Mouse (Mus musculus): ENCODE measurements around the gene Gm13285. TPM values are rescaled to one million over a fixed set of nuclear protein-coding genes. Genes with fewer than 3 reads are reported as not detected.
"Not testable (repeated sequence)": the region's sequence is repeated elsewhere in the genome, so short reads cannot be mapped to it uniquely, and the experiment has no call there.

Gm13285 gene
- polyA plus RNA-seq, 1 experiment from 2014 or later: 0.72 TPM

DNA sequence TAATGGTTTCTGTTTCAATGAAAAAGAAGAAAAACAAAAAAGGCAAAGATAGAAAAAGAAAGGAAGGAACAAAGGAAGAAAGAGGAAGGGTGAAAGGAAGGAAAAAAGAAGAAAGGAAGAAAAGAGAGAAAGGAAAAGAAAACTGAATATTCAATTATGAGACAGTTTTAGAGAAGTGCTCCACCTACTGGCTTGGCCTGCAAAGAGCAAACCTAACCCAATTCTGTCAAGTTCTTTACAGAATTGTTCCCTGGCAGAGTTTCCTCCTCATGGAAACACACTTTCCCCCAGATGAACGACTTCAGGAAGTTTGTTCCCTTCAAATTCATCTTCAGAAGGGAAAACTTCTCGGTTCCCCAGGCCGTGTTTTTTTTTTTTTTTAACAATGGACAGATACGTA lies 23.5 kb downstream of the Gm13285 start:
- no peaks in the 10 kb centered on the region for H3K36me3 ChIP-seq (ENCODE audit: control insufficient read depth, insufficient read depth)
- ATAC-seq (replicated peaks; ENCODE audit: extremely low read depth, insufficient read depth, low FRiP score): no peak
- no peaks in the 10 kb centered on the region for H3K9me3 ChIP-seq (replicated peaks; ENCODE audit: control insufficient read depth, low read length)
- H3K4me1 ChIP-seq (ENCODE audit: control insufficient read depth, insufficient read depth, low read length): no peaks in the 10 kb centered on the region
- H3K27me3 ChIP-seq (ENCODE audit: control insufficient read depth, insufficient read depth, low read length): no peaks in the 10 kb centered on the region
- 21% methylated on average over 4 of the region's 4 CpGs for WGBS
- H3K4me3 ChIP-seq (ENCODE audit: low read length): no peak overlapping the region
- H3K9ac ChIP-seq (ENCODE audit: low read length): no peak overlapping the region
- H3K4me2 ChIP-seq (ENCODE audit: low read depth, low read length): no peak overlapping the region
- H3K27ac ChIP-seq (ENCODE audit: low read length): no peak overlapping the region

DNA sequence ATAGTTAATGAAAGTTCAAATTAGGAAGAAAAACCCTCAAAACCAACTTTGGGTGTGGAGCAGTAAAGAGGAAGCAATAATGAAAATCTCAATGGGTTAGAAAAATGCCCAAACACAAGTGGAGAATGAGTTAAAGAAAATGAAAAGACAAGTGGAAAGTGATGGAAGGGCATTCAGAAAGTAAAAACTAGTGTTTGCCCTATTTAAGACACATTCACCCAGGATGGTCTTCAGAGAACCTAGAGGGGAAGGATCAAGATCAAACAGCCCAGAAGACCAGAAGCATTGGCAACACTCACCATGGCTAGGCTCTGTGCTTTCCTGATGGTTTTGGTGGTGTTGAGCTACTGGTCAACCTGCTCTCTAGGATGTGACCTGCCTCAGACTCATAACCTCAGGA lies 27.7 kb downstream of the Gm13285 start, which contains the start of gene Ifna6:
Gene Ifna6, plus strand, starts transcription at position 301 of the 400 bp plus-strand sequence.
- not testable (repeated sequence) for H3K4me1 ChIP-seq (ENCODE audit: control insufficient read depth, insufficient read depth, low read length); H3K9me3 ChIP-seq (replicated peaks; ENCODE audit: control insufficient read depth, low read length); H3K27ac ChIP-seq (ENCODE audit: low read length); ATAC-seq (replicated peaks; ENCODE audit: extremely low read depth, insufficient read depth, low FRiP score); H3K9ac ChIP-seq (ENCODE audit: low read length); H3K4me3 ChIP-seq (ENCODE audit: low read length); H3K36me3 ChIP-seq (ENCODE audit: control insufficient read depth, insufficient read depth); H3K4me2 ChIP-seq (ENCODE audit: low read depth, low read length); H3K27me3 ChIP-seq (ENCODE audit: control insufficient read depth, insufficient read depth, low read length)

DNA sequence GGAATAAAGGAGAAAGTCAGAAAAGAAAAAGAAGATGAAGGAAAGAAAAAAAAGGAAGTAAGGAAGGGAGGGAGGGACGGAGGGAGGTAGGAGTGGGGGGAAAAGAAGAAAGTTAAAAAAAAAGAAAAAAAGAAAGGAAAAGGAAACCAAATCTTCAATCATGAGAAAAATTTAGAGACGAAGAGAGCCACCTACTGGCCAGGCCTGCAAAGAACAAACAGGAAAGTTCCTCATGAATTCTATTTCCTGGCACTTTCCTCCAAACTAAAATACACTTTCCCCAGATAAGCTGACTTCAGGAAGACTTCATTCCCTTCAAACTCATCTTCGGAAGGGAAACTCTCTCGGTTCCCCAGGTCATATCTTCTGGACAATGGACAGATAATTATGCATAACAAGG lies 31.1 kb downstream of the Gm13285 start:
- Histone ChIP-seq H3K27ac (ENCODE audit: low read length) (no peak overlapping the region), H3K4me3 (ENCODE audit: low read length) (no peak overlapping the region), H3K36me3 (ENCODE audit: control insufficient read depth, insufficient read depth) (no peaks in the 10 kb centered on the region), H3K4me2 (ENCODE audit: low read depth, low read length) (no peak overlapping the region), H3K27me3 (ENCODE audit: control insufficient read depth, insufficient read depth, low read length) (no peaks in the 10 kb centered on the region), H3K9ac (ENCODE audit: low read length) (no peak overlapping the region), H3K4me1 (ENCODE audit: control insufficient read depth, insufficient read depth, low read length) (no peaks in the 10 kb centered on the region), H3K9me3 (replicated peaks; ENCODE audit: control insufficient read depth, low read length) (no peaks in the 10 kb centered on the region)
- no peak for ATAC-seq (replicated peaks; ENCODE audit: extremely low read depth, insufficient read depth, low FRiP score)
- WGBS: 15% methylated on average over 4 of the region's 4 CpGs

DNA sequence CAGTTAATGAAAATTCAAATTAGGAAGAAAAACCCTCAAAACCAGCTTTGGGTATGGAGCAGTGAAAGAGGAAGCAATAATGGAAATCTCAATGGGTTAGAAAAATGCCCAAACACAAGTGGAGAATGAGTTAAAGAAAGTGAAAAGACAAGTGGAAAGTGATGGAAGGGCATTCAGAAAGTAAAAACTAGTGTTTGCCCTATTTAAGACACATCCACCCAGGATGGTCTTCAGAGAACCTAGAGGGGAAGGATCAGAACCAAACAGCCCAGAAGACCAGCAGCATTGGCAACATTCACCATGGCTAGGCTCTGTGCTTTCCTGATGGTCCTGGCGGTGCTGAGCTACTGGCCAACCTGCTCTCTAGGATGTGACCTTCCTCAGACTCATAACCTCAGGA lies 35.8 kb downstream of the Gm13285 start, which contains the start of gene Ifna5:
Gene Ifna5, plus strand, starts transcription at position 301 of the 400 bp plus-strand sequence.
- not testable (repeated sequence) for H3K27ac ChIP-seq (ENCODE audit: low read length); ATAC-seq (replicated peaks; ENCODE audit: extremely low read depth, insufficient read depth, low FRiP score); H3K9ac ChIP-seq (ENCODE audit: low read length); H3K36me3 ChIP-seq (ENCODE audit: control insufficient read depth, insufficient read depth); H3K27me3 ChIP-seq (ENCODE audit: control insufficient read depth, insufficient read depth, low read length); H3K4me2 ChIP-seq (ENCODE audit: low read depth, low read length); H3K9me3 ChIP-seq (replicated peaks; ENCODE audit: control insufficient read depth, low read length); H3K4me3 ChIP-seq (ENCODE audit: low read length); H3K4me1 ChIP-seq (ENCODE audit: control insufficient read depth, insufficient read depth, low read length)
- 70% methylated on average over 1 of the region's 1 CpGs for WGBS

DNA sequence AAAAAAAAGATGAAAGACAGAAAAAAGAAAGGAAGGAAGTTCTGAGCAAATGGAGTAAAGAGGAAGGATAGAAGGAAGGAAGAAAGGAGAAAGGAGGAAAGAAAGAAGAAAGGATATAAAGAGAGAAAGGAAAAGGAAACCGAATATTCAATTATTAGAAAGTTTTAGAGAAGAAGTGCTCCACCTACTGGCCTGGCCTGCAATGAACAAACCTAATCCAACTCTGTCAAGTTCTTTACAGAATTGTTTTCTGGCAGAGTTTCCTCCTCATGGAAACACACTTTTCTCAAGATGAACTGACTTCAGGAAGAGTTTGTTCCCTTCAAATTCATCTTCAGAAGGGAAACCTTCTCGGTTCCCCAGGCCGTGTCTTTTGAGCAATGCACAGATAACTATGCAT lies 39.4 kb downstream of the Gm13285 start:
- Histone ChIP-seq H3K27me3 (ENCODE audit: control insufficient read depth, insufficient read depth, low read length) (no peaks in the 10 kb centered on the region), H3K4me2 (ENCODE audit: low read depth, low read length) (no peak overlapping the region), H3K27ac (ENCODE audit: low read length) (no peak overlapping the region), H3K9ac (ENCODE audit: low read length) (no peak overlapping the region), H3K4me3 (ENCODE audit: low read length) (no peak overlapping the region), H3K9me3 (replicated peaks; ENCODE audit: control insufficient read depth, low read length) (no peaks in the 10 kb centered on the region), H3K4me1 (ENCODE audit: control insufficient read depth, insufficient read depth, low read length) (no peaks in the 10 kb centered on the region), H3K36me3 (ENCODE audit: control insufficient read depth, insufficient read depth) (no peaks in the 10 kb centered on the region)
- ATAC-seq (replicated peaks; ENCODE audit: extremely low read depth, insufficient read depth, low FRiP score): no peak
- 30% methylated on average over 3 of the region's 3 CpGs for WGBS

DNA sequence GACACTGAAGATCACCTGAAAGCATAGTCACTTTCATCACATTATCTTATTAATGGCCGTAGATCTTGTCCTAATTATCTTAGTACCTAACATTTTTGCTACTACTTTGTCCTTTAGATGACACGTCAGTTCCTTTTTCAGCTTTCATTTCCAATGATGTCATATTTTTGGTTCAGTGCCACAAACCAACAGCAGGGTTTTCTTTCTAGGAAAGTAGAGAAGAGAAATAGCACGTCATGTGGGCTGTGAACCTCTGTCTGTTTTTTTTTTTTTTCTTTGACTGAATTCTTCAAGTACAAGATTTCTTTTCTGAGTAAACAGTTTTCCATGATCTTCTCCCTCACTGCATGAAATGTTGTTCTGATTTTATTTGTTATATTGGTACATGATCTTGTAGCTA lies 40.6 kb downstream of the Gm13285 start:
- Histone ChIP-seq H3K9me3 (replicated peaks; ENCODE audit: control insufficient read depth, low read length) (no peaks in the 10 kb centered on the region), H3K27ac (ENCODE audit: low read length) (no peak overlapping the region), H3K9ac (ENCODE audit: low read length) (no peak overlapping the region), H3K27me3 (ENCODE audit: control insufficient read depth, insufficient read depth, low read length) (no peaks in the 10 kb centered on the region), H3K4me1 (ENCODE audit: control insufficient read depth, insufficient read depth, low read length) (no peaks in the 10 kb centered on the region), H3K36me3 (ENCODE audit: control insufficient read depth, insufficient read depth) (no peaks in the 10 kb centered on the region), H3K4me2 (ENCODE audit: low read depth, low read length) (no peak overlapping the region), H3K4me3 (ENCODE audit: low read length) (no peak overlapping the region)
- no peak for ATAC-seq (replicated peaks; ENCODE audit: extremely low read depth, insufficient read depth, low FRiP score)
- WGBS: 48% methylated on average over 3 of the region's 3 CpGs

DNA sequence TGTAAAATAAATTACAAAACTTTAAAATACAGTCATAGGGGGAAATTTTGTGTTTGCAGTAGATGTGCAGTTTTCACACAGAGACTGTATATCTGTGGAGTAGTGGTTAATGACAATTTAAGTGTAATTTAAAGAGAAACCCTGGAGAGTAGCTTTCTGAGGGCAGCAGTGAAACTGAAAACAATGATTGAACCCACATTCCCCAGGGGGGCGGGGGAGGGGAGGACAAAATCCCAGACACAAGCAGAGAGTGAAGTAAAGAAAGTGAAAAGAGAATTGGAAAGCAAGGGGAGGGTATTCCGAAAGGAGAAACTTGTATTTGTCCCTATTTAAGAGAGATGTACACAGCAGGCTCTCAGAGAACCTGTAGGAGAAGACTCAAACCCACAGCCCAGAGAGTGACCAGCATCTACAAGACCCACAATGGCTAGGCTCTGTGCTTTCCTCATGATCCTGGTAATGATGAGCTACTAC lies 42.0 kb downstream of the Gm13285 start, which contains the start of gene Ifna4:
Gene Ifna4, plus strand, starts transcription at position 424 of the 474 bp plus-strand sequence.
- Histone ChIP-seq H3K36me3 (ENCODE audit: control insufficient read depth, insufficient read depth) (no peaks in the 10 kb centered on the region), H3K4me2 (ENCODE audit: low read depth, low read length) (no peak within 1 kb of the TSS), H3K4me3 (ENCODE audit: low read length) (no peak within 1 kb of the TSS), H3K9me3 (replicated peaks; ENCODE audit: control insufficient read depth, low read length) (no peaks in the 10 kb centered on the region), H3K9ac (ENCODE audit: low read length) (no peak within 1 kb of the TSS), H3K27ac (ENCODE audit: low read length) (no peak within 1 kb of the TSS), H3K27me3 (ENCODE audit: control insufficient read depth, insufficient read depth, low read length) (no peaks in the 10 kb centered on the region), H3K4me1 (ENCODE audit: control insufficient read depth, insufficient read depth, low read length) (no peaks in the 10 kb centered on the region)
- ATAC-seq (replicated peaks; ENCODE audit: extremely low read depth, insufficient read depth, low FRiP score): no peak
- 44% methylated on average over 2 of the region's 2 CpGs for WGBS

DNA sequence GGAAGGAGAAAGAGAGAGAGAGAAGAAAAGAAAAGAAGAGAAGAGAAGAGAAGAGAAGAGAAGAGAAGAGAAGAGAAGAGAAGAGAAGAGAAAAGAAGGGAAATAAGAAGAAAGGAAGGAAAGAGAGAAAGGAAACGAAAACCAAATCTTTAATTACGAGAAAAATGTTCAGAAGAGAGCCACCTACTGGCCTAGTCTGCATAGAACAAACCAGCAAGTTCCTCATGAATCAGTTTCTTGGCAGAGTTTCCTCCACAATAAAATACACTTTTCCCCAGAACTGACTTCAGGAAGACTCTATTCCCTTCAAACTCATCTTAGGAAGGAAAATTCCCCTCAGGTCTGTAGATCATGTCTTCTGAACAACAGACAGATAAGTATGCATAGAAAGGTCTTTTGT lies 45.9 kb downstream of the Gm13285 start:
- no peak overlapping the region for H3K4me2 ChIP-seq (ENCODE audit: low read depth, low read length)
- WGBS: 31% methylated on average over 2 of the region's 2 CpGs
- no peak overlapping the region for H3K27ac ChIP-seq (ENCODE audit: low read length)
- no peak overlapping the region for H3K4me3 ChIP-seq (ENCODE audit: low read length)
- no peaks in the 10 kb centered on the region for H3K36me3 ChIP-seq (ENCODE audit: control insufficient read depth, insufficient read depth)
- no peaks in the 10 kb centered on the region for H3K27me3 ChIP-seq (ENCODE audit: control insufficient read depth, insufficient read depth, low read length)
- H3K9me3 ChIP-seq (replicated peaks; ENCODE audit: control insufficient read depth, low read length): no peaks in the 10 kb centered on the region
- no peak overlapping the region for H3K9ac ChIP-seq (ENCODE audit: low read length)
- no peaks in the 10 kb centered on the region for H3K4me1 ChIP-seq (ENCODE audit: control insufficient read depth, insufficient read depth, low read length)
- no peak for ATAC-seq (replicated peaks; ENCODE audit: extremely low read depth, insufficient read depth, low FRiP score)

DNA sequence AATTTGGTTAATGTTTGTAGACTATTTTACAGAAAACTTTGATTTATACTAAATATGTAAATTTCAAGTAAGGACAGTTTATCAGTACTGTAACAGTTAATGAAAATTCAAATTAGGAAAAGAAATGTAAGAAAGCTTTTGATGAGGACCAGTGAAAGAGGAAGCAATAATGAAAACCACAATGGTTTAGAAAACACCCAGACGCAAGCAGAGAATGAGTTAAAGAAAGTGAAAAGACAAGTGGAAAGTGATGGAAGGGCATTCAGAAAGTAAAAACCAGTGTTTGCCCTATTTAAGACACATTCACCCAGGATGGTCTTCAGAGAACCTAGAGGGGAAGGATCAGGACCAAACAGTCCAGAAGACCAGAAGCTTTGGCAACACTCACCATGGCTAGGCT lies 50.2 kb downstream of the Gm13285 start, which contains the start of gene Ifna1:
Gene Ifna1, plus strand, starts transcription at position 390 of the 400 bp plus-strand sequence.
- no peaks in the 10 kb centered on the region for H3K9me3 ChIP-seq (replicated peaks; ENCODE audit: control insufficient read depth, low read length)
- H3K9ac ChIP-seq (ENCODE audit: low read length): no peak within 1 kb of the TSS
- H3K36me3 ChIP-seq (ENCODE audit: control insufficient read depth, insufficient read depth): no peaks in the 10 kb centered on the region
- WGBS: 75% methylated on average over 1 of the region's 1 CpGs
- no peaks in the 10 kb centered on the region for H3K4me1 ChIP-seq (ENCODE audit: control insufficient read depth, insufficient read depth, low read length)
- H3K27ac ChIP-seq (ENCODE audit: low read length): no peak within 1 kb of the TSS
- H3K4me2 ChIP-seq (ENCODE audit: low read depth, low read length): no peak within 1 kb of the TSS
- no peak for ATAC-seq (replicated peaks; ENCODE audit: extremely low read depth, insufficient read depth, low FRiP score)
- H3K4me3 ChIP-seq (ENCODE audit: low read length): no peak within 1 kb of the TSS
- no peaks in the 10 kb centered on the region for H3K27me3 ChIP-seq (ENCODE audit: control insufficient read depth, insufficient read depth, low read length)

Measured in heart, embryonic 16.5 days (tissue).